Mouse (Mus musculus): ENCODE data around the gene Gm42674.

GRCm38 (mm10) chr3:90608223-90608622 is 6.5 kb downstream of the Gm42674 start, which contains the start of gene S100a5:
- no peak for TF ChIP-seq CTCF (IDR thresholded peaks at IDR 0.05; ENCODE audit: low read depth, low read length)
- no peak for TF ChIP-seq POLR2A (IDR thresholded peaks at IDR 0.05; ENCODE audit: extremely low read depth, insufficient read depth, low read length)

All from liver, adult 2 months (tissue).